Mouse (Mus musculus) hindbrain, embryonic 14.5 days (tissue): ENCODE data around the gene Kif26b. TPM values are rescaled to one million over a fixed set of nuclear protein-coding genes. Genes with fewer than 3 reads are reported as not detected.

Experiments
- ATAC-seq: fragments of 200-750 bp; cut with Nextera tagmentation; 2 replicates; pipeline ENCODE4 v1.8.0; 2017; ENCODE audit warnings: moderate number of reproducible peaks, mild to moderate bottlenecking, moderate TSS enrichment, moderate library complexity; ENCODE audit not compliant: low FRiP score
- DNase-seq: peaks from one replicate; pipeline ENCODE4 v3.0.0-alpha.2; 2015; ENCODE audit warnings: low spot score
- H3K27ac ChIP-seq: fragments of 300-500 bp; sonication (generic); 2 replicates; pipeline ENCODE4 v1.5.1; 2014; ENCODE audit warnings: mild to moderate bottlenecking, moderate library complexity
- H3K27me3 ChIP-seq: fragments of 300-500 bp; sonication (generic); 2 replicates; pipeline ENCODE4 v1.6.1; 2014; ENCODE audit warnings: mild to moderate bottlenecking, low read length, mixed read lengths; ENCODE audit not compliant: control insufficient read depth, insufficient read depth
- H3K36me3 ChIP-seq: fragments of 300-500 bp; sonication (generic); replicated peaks from 2 replicates; pipeline ENCODE4 v1.6.1; 2014; ENCODE audit not compliant: control insufficient read depth, insufficient read depth
- H3K4me1 ChIP-seq: fragments of 300-500 bp; sonication (generic); replicated peaks from 2 replicates; pipeline ENCODE4 v1.6.1; 2014; ENCODE audit warnings: antibody characterized with exemption, low read length, mixed read lengths; ENCODE audit not compliant: control insufficient read depth, insufficient read depth
- H3K4me2 ChIP-seq: fragments of 300-500 bp; sonication (generic); replicated peaks from 2 replicates; pipeline ENCODE4 v1.6.1; 2014; ENCODE audit warnings: mild to moderate bottlenecking, moderate library complexity
- H3K4me3 ChIP-seq: fragments of 300-500 bp; sonication (generic); replicated peaks from 2 replicates; pipeline ENCODE4 v1.5.1; 2014; ENCODE audit warnings: mild to moderate bottlenecking, low read length
- H3K9ac ChIP-seq: fragments of 300-500 bp; sonication (generic); 2 replicates; pipeline ENCODE4 v1.6.1; 2014
- H3K9me3 ChIP-seq: fragments of 300-500 bp; sonication (generic); 2 replicates; pipeline ENCODE4 v1.6.1; 2016; ENCODE audit warnings: low read length; ENCODE audit not compliant: control insufficient read depth
- WGBS: fragments of 180-500 bp; shearing (Covaris S2); extraction: QIAGEN DNeasy Blood & Tissue Kit; methylation state at CpG from one replicate; pipeline ENCODE4 v1.1.7; 2014; 5-methylcytosine and 5-hydroxymethylcytosine counted together
- polyA plus RNA-seq: library from polyadenylated mRNA; unstranded; fragments of >200 nt; fragmentation: Nextera tagmentation; extraction: Ambion mirVana; gene quantifications from 2 replicates; pipeline ENCODE4 v1.2.1, GENCODE M21; 2014

The Kif26b gene
- polyA plus RNA-seq, 1 experiment from 2014 or later: 15.8 TPM

DNA sequence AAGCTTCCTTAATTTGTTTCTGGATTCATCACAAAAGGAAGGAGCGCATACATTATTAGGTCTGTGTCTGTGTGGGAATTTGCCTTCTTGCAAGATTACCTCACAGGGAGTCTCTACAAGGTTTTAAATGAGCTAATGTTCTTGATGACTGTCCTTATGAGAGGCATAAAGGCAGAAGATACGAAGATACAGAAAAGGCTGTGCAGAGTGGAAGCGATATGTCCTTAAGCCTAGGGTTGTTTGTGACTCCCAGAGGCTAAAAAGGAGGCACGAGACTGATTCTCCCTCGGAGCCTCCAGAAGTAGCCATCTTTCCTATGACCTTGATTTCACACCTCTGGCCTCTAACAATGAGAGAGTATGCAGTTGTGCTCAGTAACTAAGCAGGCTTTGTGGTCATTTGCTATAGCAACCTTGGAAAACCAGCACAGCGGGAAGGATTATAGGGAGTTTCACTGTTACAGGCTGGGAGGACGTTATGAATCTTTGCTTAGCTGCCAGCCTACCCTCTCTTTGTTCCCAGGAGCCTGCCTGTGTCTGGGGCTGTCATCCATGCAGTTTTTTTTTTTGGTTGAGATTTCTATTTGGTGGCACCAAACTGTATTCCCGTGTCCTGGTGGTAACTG, 80.3 kb downstream of the Kif26b start:
- Histone ChIP-seq H3K4me3 (no peak overlapping the region), H3K4me1 (peaks cover 24% of the 10 kb centered on the region), H3K27ac (no peak overlapping the region; the same call in 1 of the 2 replicates), H3K9me3 (no peaks in the 10 kb centered on the region), H3K4me2 (no peak overlapping the region), H3K36me3 (no peaks in the 10 kb centered on the region), H3K27me3 (no peaks in the 10 kb centered on the region), H3K9ac (no peak overlapping the region)
- WGBS: 42% methylated on average over 8 of the region's 8 CpGs
- ATAC-seq (no peak), DNase-seq (no peak)

DNA sequence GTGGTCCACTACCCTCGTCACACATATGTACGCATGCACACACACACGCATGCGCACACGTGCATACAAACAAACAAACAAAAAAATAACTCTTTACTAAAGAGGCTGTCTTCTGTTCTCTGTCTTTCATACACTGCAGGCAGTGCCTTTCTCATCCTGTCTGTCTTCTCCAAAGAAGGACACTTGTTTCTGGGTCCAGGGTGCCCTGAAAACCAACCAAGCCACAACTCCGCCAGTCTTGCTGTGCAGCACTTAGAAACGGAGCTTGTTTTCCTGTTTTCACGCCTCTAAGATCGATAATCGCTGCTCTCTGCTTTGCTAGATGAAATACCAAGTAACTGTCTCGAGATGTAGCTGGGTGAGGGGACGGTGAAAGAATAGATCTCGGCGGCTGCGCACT, 82.6 kb downstream of the Kif26b start:
- Histone ChIP-seq H3K27ac (no peak overlapping the region), H3K9me3 (no peaks in the 10 kb centered on the region), H3K27me3 (no peaks in the 10 kb centered on the region), H3K9ac (no peak overlapping the region), H3K4me1 (peaks cover 30% of the 10 kb centered on the region), H3K36me3 (no peaks in the 10 kb centered on the region), H3K4me2 (no peak overlapping the region), H3K4me3 (no peak overlapping the region)
- 86% methylated on average over 15 of the region's 15 CpGs for WGBS
- no peak for DNase-seq
- no peak for ATAC-seq

GRCm38 (mm10) chr1:178621301-178621700, 92.4 kb downstream of the Kif26b start:
- Histone ChIP-seq H3K27me3 (no peaks in the 10 kb centered on the region), H3K27ac (no peak overlapping the region), H3K4me1 (peaks cover under 1% of the 10 kb centered on the region), H3K4me2 (no peak overlapping the region), H3K9me3 (no peaks in the 10 kb centered on the region), H3K9ac (no peak overlapping the region), H3K4me3 (no peak overlapping the region), H3K36me3 (no peaks in the 10 kb centered on the region)
- ATAC-seq: no peak
- WGBS: 88% methylated on average over 2 of the region's 2 CpGs
- no peak for DNase-seq

GRCm38 (mm10) chr1:178623889-178624288, 95.0 kb downstream of the Kif26b start:
- 0 out of 2 replicates have a peak, but pooled peaks cover 7% of the 10 kb centered on the region for H3K4me1 ChIP-seq
- WGBS: 68% methylated on average over 9 of the region's 9 CpGs
- H3K4me2 ChIP-seq: no peak overlapping the region
- no peak for ATAC-seq
- H3K9me3 ChIP-seq: no peaks in the 10 kb centered on the region
- no peak overlapping the region for H3K27ac ChIP-seq
- no peak for DNase-seq
- H3K27me3 ChIP-seq: no peaks in the 10 kb centered on the region
- no peaks in the 10 kb centered on the region for H3K36me3 ChIP-seq
- no peak overlapping the region for H3K9ac ChIP-seq
- H3K4me3 ChIP-seq: no peak overlapping the region

- ATAC-seq (no peak; the same call in 1 of the 2 replicates), DNase-seq (peak; percentile 44)
- Histone ChIP-seq H3K27ac (peak overlapping the region; percentile 44), H3K27me3 (no peaks in the 10 kb centered on the region), H3K4me3 (no peak overlapping the region), H3K9me3 (no peaks in the 10 kb centered on the region), H3K36me3 (no peaks in the 10 kb centered on the region), H3K4me1 (0 out of 2 replicates have a peak, but pooled peaks cover 7% of the 10 kb centered on the region), H3K9ac (no peak overlapping the region), H3K4me2 (no peak overlapping the region)
- 32% methylated on average over 6 of the region's 6 CpGs for WGBS
These were observed 98.0 kb downstream of the Kif26b start for GRCm38 (mm10) chr1:178626961-178627381.

DNA sequence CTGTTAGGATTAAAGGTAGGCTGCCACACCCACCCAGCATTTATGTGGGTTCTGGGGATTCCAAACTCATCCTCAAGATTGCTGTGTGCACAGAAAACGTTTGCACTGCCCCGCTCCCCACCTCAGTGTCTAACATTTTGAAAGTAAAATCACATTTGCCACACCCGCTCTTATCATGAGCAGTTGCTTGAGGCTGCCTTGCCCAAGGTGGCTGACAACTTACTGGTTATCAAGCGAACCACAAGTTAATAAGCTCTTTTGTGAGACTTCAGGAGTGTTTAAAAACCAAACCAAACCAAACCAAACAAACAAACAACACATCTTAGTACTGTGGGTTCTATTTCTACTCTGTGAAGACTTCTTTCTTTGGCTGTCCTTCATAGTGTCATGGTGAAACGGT, 101.1 kb downstream of the Kif26b start:
- Histone ChIP-seq H3K27ac (no peak overlapping the region), H3K4me1 (peaks cover 19% of the 10 kb centered on the region), H3K4me3 (no peak overlapping the region), H3K4me2 (no peak overlapping the region), H3K9me3 (no peaks in the 10 kb centered on the region), H3K27me3 (no peaks in the 10 kb centered on the region), H3K9ac (no peak overlapping the region), H3K36me3 (no peaks in the 10 kb centered on the region)
- 86% methylated on average over 5 of the region's 5 CpGs for WGBS
- DNase-seq (no peak), ATAC-seq (no peak)

- no peaks in the 10 kb centered on the region for H3K36me3 ChIP-seq
- DNase-seq (no peak), ATAC-seq (no peak)
- H3K9ac ChIP-seq: no peak overlapping the region
- H3K27ac ChIP-seq: no peak overlapping the region
- 64% methylated on average over 7 of the region's 7 CpGs for WGBS
- H3K27me3 ChIP-seq: no peaks in the 10 kb centered on the region
- H3K4me3 ChIP-seq: no peak overlapping the region
- H3K9me3 ChIP-seq: no peaks in the 10 kb centered on the region
- peaks cover 33% of the 10 kb centered on the region for H3K4me1 ChIP-seq
- no peak overlapping the region for H3K4me2 ChIP-seq
These were observed 102.9 kb downstream of the Kif26b start for GRCm38 (mm10) chr1:178631863-178632262.

- DNase-seq (no peak), ATAC-seq (peak; percentile 18; the same call in 1 of the 2 replicates)
- Histone ChIP-seq H3K4me3 (no peak overlapping the region), H3K36me3 (no peaks in the 10 kb centered on the region), H3K27ac (peak overlapping the region; percentile 76), H3K4me2 (peak overlapping the region; percentile 17; the same call in 1 of the 2 replicates), H3K9me3 (no peaks in the 10 kb centered on the region), H3K9ac (peak overlapping the region; percentile 45), H3K4me1 (peaks cover 32% of the 10 kb centered on the region), H3K27me3 (no peaks in the 10 kb centered on the region)
- 44% methylated on average over 19 of the region's 19 CpGs for WGBS
These were observed 105.6 kb downstream of the Kif26b start for GRCm38 (mm10) chr1:178634359-178635085.

GRCm38 (mm10) chr1:178635470-178635869, 106.5 kb downstream of the Kif26b start:
- Histone ChIP-seq H3K27ac (peak overlapping the region; percentile 76), H3K4me3 (no peak overlapping the region), H3K27me3 (no peaks in the 10 kb centered on the region), H3K4me2 (no peak overlapping the region), H3K9me3 (no peaks in the 10 kb centered on the region), H3K36me3 (no peaks in the 10 kb centered on the region), H3K9ac (no peak overlapping the region), H3K4me1 (peaks cover 38% of the 10 kb centered on the region)
- peak; percentile 44 for DNase-seq
- no peak for ATAC-seq
- 47% methylated on average over 4 of the region's 4 CpGs for whole genome bisulfite sequencing
